Comparison of ENCODE assay signal across 8 mouse cellular contexts in genomic region chr14:55745180-55745860, GRCm38 (mm10). TPM values are rescaled to one million over a fixed set of nuclear protein-coding genes. Genes with fewer than 3 reads are reported as not detected.
DNase-seq lines count a peak whose midpoint lies in the region; ATAC-seq and TF ChIP-seq lines count a peak whose summit lies in the region.

Dhrs1 (minus strand) TSS chr14:55745690.
Nop9 (plus strand) TSS chr14:55745693.

- H3K9ac ChIP-seq in hindbrain, postnatal 0 days (replicated peaks; ENCODE audit: low read length), result peak within 1 kb of the TSS; percentile 71

- WGBS in hindbrain, postnatal 0 days, result under 1% methylated on average over 48 of the region's 48 CpGs

- DNase-seq in gastrocnemius, adult 8-10 months (ENCODE audit: low spot score in 2 of 2), result peak; percentile 74 to 75
- DNase-seq in hindbrain, postnatal 0 days (ENCODE audit: low spot score), result peak; percentile 90
- peak; percentile 74 to 75 for DNase-seq in left cerebral cortex, adult 8-10 months (ENCODE audit: low spot score in 2 of 2)
- peak; percentile 90 for DNase-seq in right cerebral cortex, adult 18-20 months
- peak; percentile 78 for DNase-seq in urinary bladder, adult 2 months (ENCODE audit: low spot score)

- H3K36me3 ChIP-seq in hindbrain, postnatal 0 days (ENCODE audit: insufficient read depth, low read length), result peaks cover 12% of the 10 kb centered on the region; the same call in 1 of the 2 replicates

- peak within 1 kb of the TSS; percentile 65 for H3K4me3 ChIP-seq in cortical plate, adult 2 months (ENCODE audit: insufficient read depth, low read length)
- peak within 1 kb of the TSS; percentile 76 for H3K4me3 ChIP-seq in hindbrain, postnatal 0 days (ENCODE audit: low read length)

- H3K27ac ChIP-seq in cortical plate, adult 2 months (ENCODE audit: insufficient read depth, low read length), result no peak within 1 kb of the TSS
- peak within 1 kb of the TSS; percentile 18 for H3K27ac ChIP-seq in hindbrain, postnatal 0 days

- TF ChIP-seq CTCF in cortical plate, adult 2 months (IDR thresholded peaks at IDR 0.05; ENCODE audit: extremely low read depth, insufficient read depth, low read length), result no peak
- TF ChIP-seq CTCF in hindbrain, postnatal 0 days (IDR thresholded peaks at IDR 0.05; ENCODE audit: low read depth), result no peak

- H3K27me3 ChIP-seq in hindbrain, postnatal 0 days (ENCODE audit: insufficient read depth, low read length), result no peaks in the 10 kb centered on the region

- peak; percentile 57; the same call in 1 of the 2 replicates for TF ChIP-seq POLR2A in cortical plate, adult 2 months (IDR thresholded peaks at IDR 0.05; ENCODE audit: extremely low read depth, insufficient read depth, low read length)

- H3K4me2 ChIP-seq in hindbrain, postnatal 0 days (ENCODE audit: low read depth, low read length), result peak within 1 kb of the TSS; percentile 99

- peak; percentile 64 for ATAC-seq in activated CD4-positive, CD25-positive, alpha-beta regulatory T cell, adult 4 months
- ATAC-seq in hindbrain, postnatal 0 days, result peak; percentile 88
- peak; percentile 88 for ATAC-seq in megakaryocyte, adult 5-6 weeks (ENCODE audit: poor library complexity, severe bottlenecking)

- no peaks in the 10 kb centered on the region for H3K9me3 ChIP-seq in hindbrain, postnatal 0 days (ENCODE audit: low read length)

- peaks cover 2% of the 10 kb centered on the region; the same call in 1 of the 2 replicates for H3K4me1 ChIP-seq in cortical plate, adult 2 months (ENCODE audit: control insufficient read depth, insufficient read depth, low read length)
- peaks cover 15% of the 10 kb centered on the region for H3K4me1 ChIP-seq in hindbrain, postnatal 0 days (ENCODE audit: insufficient read depth, low read length)

RNA-seq across cellular contexts. Expression of gene Dhrs1, which starts in this region (rescaled TPM):
- 10 to 100 TPM; 46.4 to 48.9 TPM for polyA plus RNA-seq in activated CD4-positive, CD25-positive, alpha-beta regulatory T cell, adult 4 months (2017; shearing (Covaris generic))
- polyA plus RNA-seq in cortical plate, adult 2 months (2012; rRNA removed), result 117 TPM in 2 replicates
- 10 to 100 TPM; 26.4 to 37.6 (median 31.6) TPM for total RNA-seq in gastrocnemius, adult 8-10 months (2022)
- 62.0 and 69.2 TPM in 2 replicates for total RNA-seq in hindbrain, postnatal 0 days (2014; rRNA removed)
- 86.0 and 88.3 TPM in 2 replicates for polyA plus RNA-seq in hindbrain, postnatal 0 days (2015; fragmentation: Nextera tagmentation; extraction: Ambion mirVana)
- total RNA-seq in left cerebral cortex, adult 8-10 months (2022), result 100 to 1,000 TPM in 2 of 4 experiments, 10 to 100 TPM in 2; 86.1 to 119 (median 97.8) TPM
- total RNA-seq in megakaryocyte, adult 5-6 weeks (2015), result 112 and 121 TPM in 2 replicates
- total RNA-seq in megakaryocyte, adult 5-6 weeks (2017), result 44.1 and 55.0 TPM in 2 replicates
- 75.5 and 83.1 TPM in 2 replicates for polyA plus RNA-seq in urinary bladder, adult 2 months (2012; rRNA removed)

RNA-seq across cellular contexts. Expression of gene Nop9, which starts in this region (rescaled TPM):
- 1 to 10 TPM; 6.0 to 8.2 TPM for polyA plus RNA-seq in activated CD4-positive, CD25-positive, alpha-beta regulatory T cell, adult 4 months (2017; shearing (Covaris generic))
- 9.1 and 9.2 TPM in 2 replicates for polyA plus RNA-seq in cortical plate, adult 2 months (2012; rRNA removed)
- 10 to 100 TPM in 2 of 4 experiments, 1 to 10 TPM in 2; 9.4 to 14.8 (median 10.1) TPM for total RNA-seq in gastrocnemius, adult 8-10 months (2022)
- 19.9 and 28.9 TPM in 2 replicates for total RNA-seq in hindbrain, postnatal 0 days (2014; rRNA removed)
- 23.0 and 23.5 TPM in 2 replicates for polyA plus RNA-seq in hindbrain, postnatal 0 days (2015; fragmentation: Nextera tagmentation; extraction: Ambion mirVana)
- total RNA-seq in left cerebral cortex, adult 8-10 months (2022), result 10 to 100 TPM in 3 of 4 experiments, 1 to 10 TPM in 1; 9.7 to 11.8 (median 11.0) TPM
- 10.4 and 12.2 TPM in 2 replicates for total RNA-seq in megakaryocyte, adult 5-6 weeks (2015)
- 11.7 and 13.9 TPM in 2 replicates for total RNA-seq in megakaryocyte, adult 5-6 weeks (2017)
- 13.8 TPM in 2 replicates for polyA plus RNA-seq in urinary bladder, adult 2 months (2012; rRNA removed)
